Mouse (Mus musculus) liver, embryonic 11.5 days (tissue): ENCODE results near the gene Nhsl2. TPM values are rescaled to one million over a fixed set of nuclear protein-coding genes. Genes with fewer than 3 reads are reported as not detected.
"Not testable (repeated sequence)": the region's sequence is repeated elsewhere in the genome, so short reads cannot be mapped to it uniquely, and the experiment has no call there.

Experiments used
- ATAC-seq: fragments of 200-750 bp; cut with Nextera tagmentation; replicated peaks from 2 replicates; pipeline ENCODE4 v1.8.0; 2017; ENCODE audit warnings: moderate number of reproducible peaks, mild to moderate bottlenecking, moderate TSS enrichment, moderate library complexity; ENCODE audit not compliant: low FRiP score
- DNase-seq: peaks from one replicate; pipeline ENCODE4 v3.0.0-alpha.2; 2017; ENCODE audit warnings: low spot score
- H3K27ac ChIP-seq: fragments of 300-500 bp; sonication (generic); 2 replicates; pipeline ENCODE4 v1.5.1; 2014; ENCODE audit warnings: mild to moderate bottlenecking, low read depth, low read length, control low read depth
- H3K27me3 ChIP-seq: fragments of 300-500 bp; sonication (generic); replicated peaks from 2 replicates; pipeline ENCODE4 v1.6.1; 2014; ENCODE audit warnings: low read length, mixed read lengths; ENCODE audit not compliant: control insufficient read depth, insufficient read depth
- H3K36me3 ChIP-seq: fragments of 300-500 bp; sonication (generic); 2 replicates; pipeline ENCODE4 v1.6.1; 2014; ENCODE audit warnings: mild to moderate bottlenecking, low read length, moderate library complexity, mixed read lengths; ENCODE audit not compliant: control insufficient read depth, insufficient read depth
- H3K4me1 ChIP-seq: fragments of 300-500 bp; sonication (generic); replicated peaks from 2 replicates; pipeline ENCODE4 v1.6.1; 2014; ENCODE audit warnings: low read length, mixed read lengths; ENCODE audit not compliant: control insufficient read depth, insufficient read depth
- H3K4me2 ChIP-seq: fragments of 300-500 bp; sonication (generic); 2 replicates; pipeline ENCODE4 v1.6.1; 2014; ENCODE audit warnings: mild to moderate bottlenecking, control low read depth, moderate library complexity
- H3K4me3 ChIP-seq: fragments of 300-500 bp; sonication (generic); 2 replicates; pipeline ENCODE4 v1.5.1; 2014; ENCODE audit warnings: low read depth, low read length, control low read depth
- H3K9ac ChIP-seq: fragments of 300-500 bp; sonication (generic); 2 replicates; pipeline ENCODE4 v1.6.1; 2014; ENCODE audit warnings: low read depth, low read length, control low read depth
- H3K9me3 ChIP-seq: fragments of 300-500 bp; sonication (generic); 2 replicates; pipeline ENCODE4 v1.6.1; 2016; ENCODE audit warnings: low read length, inconsistent platforms, mixed read lengths; ENCODE audit not compliant: control insufficient read depth
- WGBS: fragments of 180-500 bp; shearing (Covaris S2); extraction: QIAGEN DNeasy Blood & Tissue Kit; methylation state at CpG from one replicate; pipeline ENCODE4 v1.1.7; 2014; 5-methylcytosine and 5-hydroxymethylcytosine counted together
- polyA plus RNA-seq: library from polyadenylated mRNA; unstranded; fragments of >200 nt; fragmentation: Nextera tagmentation; extraction: Ambion mirVana; gene quantifications from 2 replicates; pipeline ENCODE4 v1.2.1, GENCODE M21; 2014

The Nhsl2 gene
- polyA plus RNA-seq, 1 experiment from 2014 or later: 9.0 TPM

GRCm38 (mm10) chrX:102082340-102082739 lies 233.2 kb downstream of the Nhsl2 start:
- Histone ChIP-seq H3K27me3 (peaks cover 10% of the 10 kb centered on the region), H3K9me3 (no peaks in the 10 kb centered on the region), H3K4me3 (no peak overlapping the region), H3K9ac (no peak overlapping the region), H3K27ac (no peak overlapping the region), H3K36me3 (no peaks in the 10 kb centered on the region), H3K4me1 (no peaks in the 10 kb centered on the region), H3K4me2 (no peak overlapping the region)
- WGBS: 67% methylated on average over 5 of the region's 5 CpGs
- ATAC-seq (no peak), DNase-seq (no peak)

- Histone ChIP-seq H3K27me3 (peaks cover 10% of the 10 kb centered on the region), H3K9me3 (no peaks in the 10 kb centered on the region), H3K4me1 (no peaks in the 10 kb centered on the region), H3K4me2 (no peak overlapping the region), H3K4me3 (no peak overlapping the region), H3K27ac (no peak overlapping the region), H3K9ac (no peak overlapping the region), H3K36me3 (no peaks in the 10 kb centered on the region)
- ATAC-seq (no peak), DNase-seq (no peak)
- WGBS: 81% methylated on average over 8 of the region's 8 CpGs
Observed at GRCm38 (mm10) chrX:102085798-102086443, 236.7 kb downstream of the Nhsl2 start.

- H3K4me3 ChIP-seq: no peak overlapping the region
- WGBS: 78% methylated on average over 3 of the region's 3 CpGs
- H3K27me3 ChIP-seq: peaks cover 7% of the 10 kb centered on the region
- H3K4me1 ChIP-seq: no peaks in the 10 kb centered on the region
- ATAC-seq (no peak), DNase-seq (no peak)
- H3K9me3 ChIP-seq: no peaks in the 10 kb centered on the region
- no peaks in the 10 kb centered on the region for H3K36me3 ChIP-seq
- no peak overlapping the region for H3K4me2 ChIP-seq
- no peak overlapping the region for H3K9ac ChIP-seq
- no peak overlapping the region for H3K27ac ChIP-seq
Observed at GRCm38 (mm10) chrX:102090605-102091004, 241.4 kb downstream of the Nhsl2 start.

- no peaks in the 10 kb centered on the region for H3K4me1 ChIP-seq
- no peak overlapping the region for H3K27ac ChIP-seq
- WGBS: 67% methylated on average over 7 of the region's 7 CpGs
- ATAC-seq: no peak
- no peak overlapping the region for H3K4me2 ChIP-seq
- H3K27me3 ChIP-seq: no peaks in the 10 kb centered on the region
- no peaks in the 10 kb centered on the region for H3K36me3 ChIP-seq
- no peaks in the 10 kb centered on the region for H3K9me3 ChIP-seq
- no peak overlapping the region for H3K9ac ChIP-seq
- no peak overlapping the region for H3K4me3 ChIP-seq
- DNase-seq: no peak
Observed at GRCm38 (mm10) chrX:102094381-102094904, 245.3 kb downstream of the Nhsl2 start.

GRCm38 (mm10) chrX:102101886-102102285 lies 252.7 kb downstream of the Nhsl2 start:
- Histone ChIP-seq H3K4me3 (no peak overlapping the region), H3K27ac (no peak overlapping the region), H3K9me3 (no peaks in the 10 kb centered on the region), H3K36me3 (no peaks in the 10 kb centered on the region), H3K9ac (no peak overlapping the region), H3K27me3 (peaks cover 3% of the 10 kb centered on the region; the same call in 1 of the 2 replicates), H3K4me1 (no peaks in the 10 kb centered on the region), H3K4me2 (no peak overlapping the region)
- no peak for ATAC-seq
- WGBS: 68% methylated on average over 7 of the region's 7 CpGs
- DNase-seq: no peak

DNA sequence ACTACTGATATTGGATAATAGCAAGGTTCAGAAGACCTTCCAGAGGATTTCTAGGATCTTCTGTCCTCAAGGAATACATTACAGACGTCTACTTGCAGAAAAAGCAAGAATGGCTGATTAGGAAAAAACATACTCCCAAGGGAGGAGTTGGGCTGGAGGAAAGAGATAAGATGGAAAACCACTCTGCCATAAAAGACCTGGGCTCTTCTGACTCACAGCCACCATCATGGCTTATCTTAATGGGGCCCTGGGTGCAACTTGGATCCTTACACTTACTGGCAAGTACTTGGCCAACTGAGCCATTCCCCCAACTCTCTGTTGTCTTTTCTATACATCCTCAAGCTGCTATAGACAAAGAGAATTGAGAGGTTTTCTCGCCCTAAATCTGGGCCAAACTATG lies 254.6 kb downstream of the Nhsl2 start:
- H3K27me3 ChIP-seq, H3K4me2 ChIP-seq, DNase-seq, H3K4me1 ChIP-seq, H3K9me3 ChIP-seq, H3K4me3 ChIP-seq, H3K36me3 ChIP-seq, ATAC-seq, H3K27ac ChIP-seq, H3K9ac ChIP-seq: not testable (repeated sequence)
- WGBS: 42% methylated on average over 2 of the region's 2 CpGs

DNA sequence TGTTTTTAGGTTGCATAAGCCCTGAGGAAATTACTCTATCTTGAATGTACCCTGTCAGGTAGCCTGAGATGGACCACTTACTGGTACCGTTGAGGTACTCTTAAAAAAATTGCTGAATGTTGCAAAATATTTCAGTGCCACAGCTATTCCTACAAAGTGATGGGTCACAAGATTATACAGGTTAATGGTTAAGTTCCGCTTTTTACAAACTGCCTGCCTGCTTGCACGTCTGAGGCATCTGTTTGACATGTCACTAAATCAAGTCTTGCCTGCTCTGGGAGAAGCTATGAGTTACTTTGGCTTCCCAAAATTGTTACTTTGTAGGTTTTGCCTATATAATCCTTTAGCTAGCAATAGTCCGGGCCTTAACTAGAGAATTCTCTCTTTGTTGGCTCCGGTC lies 260.2 kb downstream of the Nhsl2 start:
- H3K9ac ChIP-seq, H3K36me3 ChIP-seq, H3K4me2 ChIP-seq, H3K27ac ChIP-seq, H3K4me3 ChIP-seq, DNase-seq, H3K9me3 ChIP-seq, H3K27me3 ChIP-seq, ATAC-seq, H3K4me1 ChIP-seq: not testable (repeated sequence)
- WGBS: 71% methylated on average over 5 of the region's 5 CpGs

DNA sequence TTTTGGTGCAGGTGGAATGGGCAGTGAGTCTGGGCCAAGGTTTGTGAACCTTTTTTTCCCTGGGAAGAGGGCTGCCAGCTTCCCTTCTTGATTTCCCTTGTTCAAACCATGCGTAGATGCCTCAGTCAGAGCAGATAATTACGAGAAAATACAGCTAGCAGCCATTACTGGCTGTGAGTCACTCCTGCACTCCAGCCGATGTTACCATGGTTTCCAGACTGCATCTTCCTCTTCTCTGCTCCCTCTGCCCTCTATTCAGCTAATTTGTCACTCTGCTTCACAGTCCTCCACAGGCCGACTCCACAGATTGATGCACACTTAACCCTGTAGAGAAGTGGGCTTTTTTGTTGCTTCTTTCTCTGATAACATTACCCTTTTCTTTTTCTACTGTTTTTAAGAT lies 266.5 kb downstream of the Nhsl2 start:
- Histone ChIP-seq H3K9ac (no peak overlapping the region), H3K9me3 (no peaks in the 10 kb centered on the region), H3K4me3 (no peak overlapping the region), H3K36me3 (no peaks in the 10 kb centered on the region), H3K4me1 (no peaks in the 10 kb centered on the region), H3K27ac (no peak overlapping the region), H3K27me3 (peaks cover 12% of the 10 kb centered on the region), H3K4me2 (no peak overlapping the region)
- WGBS: 50% methylated on average over 4 of the region's 4 CpGs
- DNase-seq (no peak), ATAC-seq (no peak)
